Mouse (Mus musculus) liver, postnatal 0 days (tissue): ENCODE data around the gene Cyp2c23. TPM values are rescaled to one million over a fixed set of nuclear protein-coding genes. Genes with fewer than 3 reads are reported as not detected.

Experiments used
- ATAC-seq: fragments of 200-750 bp; cut with Nextera tagmentation; 2 replicates; pipeline ENCODE4 v1.8.0; 2017; ENCODE audit warnings: mild to moderate bottlenecking, moderate library complexity
- DNase-seq: peaks from one replicate; pipeline ENCODE4 v3.0.0-alpha.2; 2016
- H3K27ac ChIP-seq: fragments of 300-500 bp; sonication (generic); 2 replicates; pipeline ENCODE4 v1.5.1; 2014; ENCODE audit warnings: antibody characterized with exemption, moderate library complexity, mild to moderate bottlenecking, low read depth
- H3K27me3 ChIP-seq: fragments of 300-500 bp; sonication (generic); 2 replicates; pipeline ENCODE4 v1.6.1; 2014; ENCODE audit warnings: low read length, control low read depth, mixed read lengths; ENCODE audit not compliant: insufficient read depth
- H3K36me3 ChIP-seq: fragments of 300-500 bp; sonication (generic); replicated peaks from 2 replicates; pipeline ENCODE4 v1.6.1; 2014; ENCODE audit warnings: mild to moderate bottlenecking, control low read depth, low read length, moderate library complexity, mixed read lengths; ENCODE audit not compliant: insufficient read depth
- H3K4me1 ChIP-seq: fragments of 300-500 bp; sonication (generic); 2 replicates; pipeline ENCODE4 v1.6.1; 2014; ENCODE audit warnings: antibody characterized with exemption, mild to moderate bottlenecking, control low read depth; ENCODE audit not compliant: insufficient read depth
- H3K4me2 ChIP-seq: fragments of 300-500 bp; sonication (generic); 2 replicates; pipeline ENCODE4 v1.6.1; 2014; ENCODE audit warnings: low read depth, mild to moderate bottlenecking, low read length, moderate library complexity, mixed read lengths
- H3K4me3 ChIP-seq: fragments of 300-500 bp; sonication (generic); 2 replicates; pipeline ENCODE4 v1.5.1; 2014; ENCODE audit warnings: low read depth, low read length
- H3K9ac ChIP-seq: fragments of 300-500 bp; sonication (generic); replicated peaks from 2 replicates; pipeline ENCODE4 v1.6.1; 2014; ENCODE audit warnings: mild to moderate bottlenecking, moderate library complexity
- H3K9me3 ChIP-seq: fragments of 300-500 bp; sonication (generic); 2 replicates; pipeline ENCODE4 v1.6.1; 2016; ENCODE audit warnings: mild to moderate bottlenecking, control low read depth, low read length, mixed read lengths
- CTCF ChIP-seq: sonication (generic); IDR thresholded peaks from 2 replicates; pipeline ENCODE4 v1.5.1; 2016; ENCODE audit warnings: antibody characterized with exemption, low read depth
- EP300 ChIP-seq: IDR thresholded peaks from 2 replicates; pipeline ENCODE4 v1.6.1; 2016; ENCODE audit warnings: antibody characterized with exemption, low read depth, mild to moderate bottlenecking
- WGBS: fragments of 180-500 bp; shearing (Covaris S2); extraction: QIAGEN DNeasy Blood & Tissue Kit; methylation state at CpG from one replicate; pipeline ENCODE4 v1.1.7; 2014; ENCODE audit not compliant: insufficient replicate concordance; 5-methylcytosine and 5-hydroxymethylcytosine counted together
- polyA plus RNA-seq: library from polyadenylated mRNA; unstranded; fragments of >200 nt; fragmentation: Nextera tagmentation; extraction: Ambion mirVana; gene quantifications from 2 replicates; pipeline ENCODE4 v1.2.1, GENCODE M21; 2015

The Cyp2c23 gene
- polyA plus RNA-seq, 1 experiment from 2014 or later, result 75.8 TPM

DNA sequence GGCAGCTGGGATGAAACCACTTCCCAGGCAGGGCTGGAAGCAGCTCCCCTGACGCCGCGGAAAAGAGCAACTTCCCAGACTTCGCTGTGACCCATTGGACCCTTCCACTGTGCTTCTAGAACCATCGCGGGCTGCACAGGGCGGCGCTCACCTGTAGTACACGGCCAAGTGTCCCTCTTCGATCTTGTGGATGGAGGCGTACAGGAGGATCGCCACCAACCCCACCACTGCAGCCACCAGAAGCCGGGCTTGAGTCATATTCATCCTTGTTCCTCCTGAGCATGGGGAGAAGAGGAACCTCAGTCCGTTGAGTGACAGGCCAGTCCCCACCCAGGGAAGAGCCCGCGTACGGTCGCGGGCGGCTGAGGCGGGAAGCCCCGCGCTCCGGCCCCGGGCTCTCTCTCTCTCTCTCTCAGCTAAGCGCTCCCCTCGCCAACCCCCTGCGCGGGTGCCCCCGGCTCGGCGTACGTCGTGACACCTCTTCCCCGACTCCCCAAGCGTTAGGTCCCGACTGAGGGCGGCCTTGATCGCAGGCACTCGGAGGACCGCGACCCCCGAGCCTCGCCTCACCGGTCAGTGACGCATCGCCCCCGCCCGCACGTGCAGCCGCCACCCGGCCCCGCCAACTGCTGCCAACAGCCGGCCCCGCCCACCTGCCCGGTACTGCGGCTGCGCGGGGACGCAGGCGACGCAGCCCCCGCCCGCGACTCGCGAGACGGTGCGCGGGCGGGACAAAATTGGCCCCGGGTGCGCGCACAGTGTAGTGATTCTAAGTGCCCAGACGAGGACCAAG is 40.3 kb upstream of the Cyp2c23 start, which contains the start of gene Erlin1:
Gene Erlin1 (minus strand): TSS at position 665 of the 793 bp plus-strand sequence.
- under 1% methylated on average over 68 of the region's 75 CpGs for WGBS
- H3K4me3 ChIP-seq, result peak within 1 kb of the TSS; percentile 78
- peak; percentile 87 for ATAC-seq
- H3K9me3 ChIP-seq, result no peaks in the 10 kb centered on the region
- H3K4me2 ChIP-seq, result peak within 1 kb of the TSS; percentile 97
- peaks cover 20% of the 10 kb centered on the region for H3K4me1 ChIP-seq
- peaks cover 20% of the 10 kb centered on the region for H3K36me3 ChIP-seq
- TF ChIP-seq EP300, result no peak
- no peak for TF ChIP-seq CTCF
- DNase-seq, result peak; percentile 90
- H3K9ac ChIP-seq, result peak within 1 kb of the TSS; percentile 76
- H3K27me3 ChIP-seq, result no peaks in the 10 kb centered on the region
- peak within 1 kb of the TSS; percentile 87 for H3K27ac ChIP-seq

DNA sequence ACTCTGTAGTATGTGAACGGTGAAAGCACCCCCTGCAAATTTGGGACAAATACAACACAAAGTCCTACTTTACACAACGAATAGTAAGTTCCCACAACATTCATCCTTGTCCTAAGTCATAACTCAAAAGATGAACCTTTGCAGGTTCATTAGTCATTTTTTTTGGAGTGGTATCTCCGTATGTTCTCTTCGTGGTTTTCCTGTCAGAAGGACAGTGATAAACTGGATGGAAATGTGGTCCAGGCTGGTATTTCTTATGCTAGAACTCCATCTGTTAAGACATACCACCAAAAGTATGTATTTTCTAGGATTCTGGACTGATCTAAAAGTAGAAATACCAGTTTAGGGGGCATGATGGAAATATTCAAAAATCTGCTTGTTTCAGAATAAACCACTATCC is 39.2 kb upstream of the Cyp2c23 start:
- Histone ChIP-seq H3K9ac (no peak overlapping the region), H3K27me3 (no peaks in the 10 kb centered on the region), H3K4me3 (peak overlapping the region; percentile 78), H3K4me2 (peak overlapping the region; percentile 97), H3K27ac (no peak overlapping the region), H3K36me3 (peaks cover 17% of the 10 kb centered on the region), H3K9me3 (no peaks in the 10 kb centered on the region), H3K4me1 (peaks cover 20% of the 10 kb centered on the region)
- ATAC-seq, result no peak
- DNase-seq, result no peak
- 33% methylated on average over 4 of the region's 4 CpGs for WGBS
- TF ChIP-seq EP300 (no peak), CTCF (no peak)

DNA sequence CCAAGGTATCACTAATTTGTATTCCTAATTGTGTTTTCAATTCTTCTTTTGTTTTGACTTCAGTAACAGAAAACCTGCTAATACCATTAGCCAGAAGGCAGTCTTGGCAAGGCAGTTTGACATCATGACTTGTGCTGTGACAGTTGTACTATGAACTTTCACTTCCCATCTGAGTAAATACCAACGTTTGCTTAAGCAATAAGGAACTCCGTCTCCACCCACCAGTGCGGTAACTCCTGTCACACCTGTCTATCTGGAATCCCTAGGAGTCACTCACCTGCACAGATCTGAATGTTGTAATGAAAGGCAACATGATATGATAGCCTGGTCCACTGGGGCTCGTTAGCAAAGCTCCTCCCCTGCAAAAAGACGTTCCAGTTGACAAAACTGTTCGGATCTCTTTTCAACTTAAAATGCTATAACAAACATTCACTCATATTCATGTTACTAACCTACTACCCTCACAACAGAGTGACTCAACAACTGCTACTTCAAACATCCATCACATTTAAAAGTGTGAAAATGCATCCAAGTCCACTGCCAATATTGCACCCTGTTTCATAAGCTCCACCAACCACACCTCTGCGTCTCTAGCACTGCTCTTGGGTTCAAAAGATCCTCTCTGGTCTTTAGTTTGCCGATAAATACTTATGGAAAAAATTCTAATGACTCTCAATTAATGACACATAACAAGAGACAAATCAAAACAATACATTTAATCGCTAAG is 38.5 kb upstream of the Cyp2c23 start:
- ATAC-seq (no peak), DNase-seq (peak; percentile 23)
- 52% methylated on average over 9 of the region's 9 CpGs for WGBS
- Histone ChIP-seq H3K36me3 (peaks cover 11% of the 10 kb centered on the region; the same call in 1 of the 2 replicates), H3K9me3 (no peaks in the 10 kb centered on the region), H3K4me2 (peak overlapping the region; percentile 97), H3K4me1 (peaks cover 20% of the 10 kb centered on the region), H3K9ac (no peak overlapping the region), H3K27me3 (no peaks in the 10 kb centered on the region), H3K27ac (peak overlapping the region; percentile 32; the same call in 1 of the 2 replicates), H3K4me3 (no peak overlapping the region)
- TF ChIP-seq CTCF (no peak), EP300 (peak; percentile 44; the same call in 1 of the 2 replicates)

DNA sequence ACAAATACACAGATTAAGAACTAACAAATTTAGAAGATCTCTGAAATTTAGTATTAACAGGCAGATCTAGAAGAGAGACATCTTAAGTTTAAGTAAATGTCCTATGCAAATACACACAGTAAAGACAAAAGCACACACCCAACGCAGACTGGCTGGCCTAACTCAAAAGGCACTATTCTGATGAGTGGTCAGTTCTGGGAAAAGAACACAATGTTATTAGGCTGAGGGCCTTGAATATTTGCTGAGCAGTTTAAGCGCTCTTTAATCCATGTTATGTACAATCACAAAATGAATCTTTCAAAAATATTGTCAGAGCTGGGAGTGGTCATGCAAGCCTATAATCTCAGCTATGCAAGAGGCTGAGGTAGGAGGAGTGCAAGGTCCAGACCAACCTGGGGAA is 35.7 kb upstream of the Cyp2c23 start:
- 88% methylated on average over 2 of the region's 2 CpGs for WGBS
- no peaks in the 10 kb centered on the region for H3K27me3 ChIP-seq
- H3K9ac ChIP-seq, result no peak overlapping the region
- no peak overlapping the region for H3K4me2 ChIP-seq
- H3K27ac ChIP-seq, result no peak overlapping the region
- peaks cover 20% of the 10 kb centered on the region for H3K4me1 ChIP-seq
- TF ChIP-seq EP300 (no peak), CTCF (no peak)
- H3K4me3 ChIP-seq, result no peak overlapping the region
- H3K36me3 ChIP-seq, result peaks cover 24% of the 10 kb centered on the region
- ATAC-seq, result no peak
- H3K9me3 ChIP-seq, result no peaks in the 10 kb centered on the region
- no peak for DNase-seq

DNA sequence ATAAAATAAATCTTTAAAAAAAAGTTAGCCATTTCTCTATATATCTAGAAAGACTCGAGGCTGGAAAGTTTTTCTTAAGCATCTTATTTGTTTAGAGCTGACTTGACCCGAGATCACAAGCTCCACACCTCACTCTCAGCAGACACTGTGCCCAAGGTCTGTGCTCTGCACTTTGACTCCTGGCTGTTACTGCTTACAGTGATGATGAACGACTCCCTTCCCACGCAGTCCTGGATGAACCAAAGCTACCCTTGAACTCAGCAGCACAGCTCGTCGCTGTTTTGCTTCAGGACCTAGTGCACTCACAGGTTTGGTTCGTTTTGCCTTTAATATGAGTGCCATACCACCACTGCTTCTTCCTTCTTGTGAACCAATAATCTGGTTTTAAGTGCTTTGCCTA is 34.8 kb upstream of the Cyp2c23 start:
- H3K27me3 ChIP-seq, result no peaks in the 10 kb centered on the region
- H3K9me3 ChIP-seq, result no peaks in the 10 kb centered on the region
- peak; percentile 81 for ATAC-seq
- H3K9ac ChIP-seq, result no peak overlapping the region
- peaks cover 16% of the 10 kb centered on the region for H3K4me1 ChIP-seq
- H3K36me3 ChIP-seq, result peaks cover 33% of the 10 kb centered on the region
- WGBS, result 67% methylated on average over 7 of the region's 7 CpGs
- no peak for DNase-seq
- no peak overlapping the region for H3K4me2 ChIP-seq
- no peak overlapping the region for H3K4me3 ChIP-seq
- TF ChIP-seq EP300 (no peak), CTCF (no peak)
- no peak overlapping the region; the same call in 1 of the 2 replicates for H3K27ac ChIP-seq

DNA sequence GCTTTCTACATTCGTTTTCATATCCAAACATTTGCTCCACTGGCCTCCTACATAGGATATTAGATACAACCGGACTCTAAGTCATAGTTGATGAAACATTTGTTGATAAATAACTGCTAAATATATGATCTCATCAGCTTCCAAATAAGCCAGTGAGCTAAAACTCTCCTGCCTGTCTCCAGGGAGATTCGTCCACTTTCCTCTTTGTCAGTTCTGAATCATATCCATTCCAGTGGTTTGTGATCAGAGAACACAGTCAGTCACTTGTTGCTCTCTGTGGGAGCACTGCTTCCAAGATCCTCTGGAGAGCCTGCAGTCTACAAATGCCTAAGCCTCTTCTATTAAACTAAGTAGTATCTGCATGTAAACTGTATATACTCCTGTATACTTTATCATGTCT is 31.2 kb upstream of the Cyp2c23 start:
- TF ChIP-seq CTCF (no peak), EP300 (no peak)
- Histone ChIP-seq H3K36me3 (peaks cover 37% of the 10 kb centered on the region), H3K27me3 (no peaks in the 10 kb centered on the region)

More for the DNA sequence above, 31.2 kb upstream of the Cyp2c23 start:
- ATAC-seq (no peak), DNase-seq (no peak)
- Histone ChIP-seq H3K4me3 (no peak overlapping the region), H3K9ac (no peak overlapping the region), H3K27ac (no peak overlapping the region), H3K4me1 (no peaks in the 10 kb centered on the region), H3K9me3 (no peaks in the 10 kb centered on the region), H3K4me2 (no peak overlapping the region)
- WGBS, result 74% methylated on average over 3 of the region's 3 CpGs
